Mouse (Mus musculus) T-helper 1 cell (primary cell): ENCODE measurements at regions not wholly inside any gene's neighbourhood (a gene's known extent, or its start where the extent isn't known, plus 50 kb on each side); places are given as distances from the start of the nearest gene placed in this dataset.

Source experiments
- in situ Hi-C: fragments of 300-600 bp; cut with MboI, MseI; formaldehyde crosslinking; loops from one replicate; pipeline ENCODE4 v1.15.1; 2025; ENCODE audit warnings: high pct_unique_total_duplicates

- in situ Hi-C loops, result loop anchor here (5.0 kb wide), 1 partner anchor 84 kb away; no protein-coding TSS in a partner anchor
Measured at GRCm38 (mm10) chr1:194878440-194878839, 60.2 kb upstream of the Cd34 start.

GRCm38 (mm10) chr1:194879324-194880233, 59.0 kb upstream of the Cd34 start:
- in situ Hi-C loops, result loop anchor here (5.0 kb wide), 1 partner anchor 83 kb away; no protein-coding TSS in a partner anchor

- in situ Hi-C loops, result no loop called here
Measured at GRCm38 (mm10) chr1:194881556-194882223, 56.9 kb upstream of the Cd34 start.

- in situ Hi-C loops, result no loop called here
Measured at GRCm38 (mm10) chr1:194885071-194885686, 53.4 kb upstream of the Cd34 start.

GRCm38 (mm10) chr1:194885687-194886077, 52.9 kb upstream of the Cd34 start:
- in situ Hi-C loops, result no loop called here
